Mouse (Mus musculus): ENCODE results near the gene Zc3h18. TPM values are rescaled to one million over a fixed set of nuclear protein-coding genes. Genes with fewer than 3 reads are reported as not detected.

Zc3h18 gene
- polyA plus RNA-seq, 1 experiment from 2014 or later = 30.2 TPM

Other genes starting within 250 kb of the Zc3h18 start
- gene Zfpm1, start 94.5 kb upstream of the Zc3h18 start, polyA plus RNA-seq (2015; fragmentation: Nextera tagmentation; extraction: Ambion mirVana) = 10.0 and 11.7 TPM in 2 replicates
- gene Trhr2, start 15.9 kb upstream of the Zc3h18 start, polyA plus RNA-seq (2015; fragmentation: Nextera tagmentation; extraction: Ambion mirVana) = not detected in 2 replicates
- not detected in 2 replicates for gene Il17c, start 45.4 kb downstream of the Zc3h18 start, polyA plus RNA-seq (2015; fragmentation: Nextera tagmentation; extraction: Ambion mirVana)
- 133 and 153 TPM in 2 replicates for gene Cyba, start 56.3 kb downstream of the Zc3h18 start, polyA plus RNA-seq (2015; fragmentation: Nextera tagmentation; extraction: Ambion mirVana)
- gene Mvd, start 66.8 kb downstream of the Zc3h18 start, polyA plus RNA-seq (2015; fragmentation: Nextera tagmentation; extraction: Ambion mirVana) = 23.7 and 26.0 TPM in 2 replicates
- gene Snai3, start 84.1 kb downstream of the Zc3h18 start, polyA plus RNA-seq (2015; fragmentation: Nextera tagmentation; extraction: Ambion mirVana) = 0.20 and 0.31 TPM in 2 replicates
- 12.2 and 13.7 TPM in 2 replicates for gene Rnf166, start 99.5 kb downstream of the Zc3h18 start, polyA plus RNA-seq (2015; fragmentation: Nextera tagmentation; extraction: Ambion mirVana)
- gene Ctu2, start 99.5 kb downstream of the Zc3h18 start, polyA plus RNA-seq (2015; fragmentation: Nextera tagmentation; extraction: Ambion mirVana) = 26.7 and 29.3 TPM in 2 replicates
- 13.9 and 14.2 TPM in 2 replicates for gene Piezo1, start 174.7 kb downstream of the Zc3h18 start, polyA plus RNA-seq (2015; fragmentation: Nextera tagmentation; extraction: Ambion mirVana)
- gene Cdt1, start 191.4 kb downstream of the Zc3h18 start, polyA plus RNA-seq (2015; fragmentation: Nextera tagmentation; extraction: Ambion mirVana) = 60.6 and 64.3 TPM in 2 replicates
- 198 and 218 TPM in 2 replicates for gene Aprt, start 200.3 kb downstream of the Zc3h18 start, polyA plus RNA-seq (2015; fragmentation: Nextera tagmentation; extraction: Ambion mirVana)
- 4.0 and 4.4 TPM in 2 replicates for gene Galns, start 234.9 kb downstream of the Zc3h18 start, polyA plus RNA-seq (2015; fragmentation: Nextera tagmentation; extraction: Ambion mirVana)
- 23.2 and 26.7 TPM in 2 replicates for gene Trappc2l, start 235.0 kb downstream of the Zc3h18 start, polyA plus RNA-seq (2015; fragmentation: Nextera tagmentation; extraction: Ambion mirVana)
- not detected in 2 replicates for gene Pabpn1l, start 246.1 kb downstream of the Zc3h18 start, polyA plus RNA-seq (2015; fragmentation: Nextera tagmentation; extraction: Ambion mirVana)